Mouse (Mus musculus): ENCODE data around the gene Arid5a. TPM values are rescaled to one million over a fixed set of nuclear protein-coding genes. Genes with fewer than 3 reads are reported as not detected.

The Arid5a gene
- total RNA-seq, 2 experiments from 2014 or later, result 10.8 to 12.7 TPM

DNA sequence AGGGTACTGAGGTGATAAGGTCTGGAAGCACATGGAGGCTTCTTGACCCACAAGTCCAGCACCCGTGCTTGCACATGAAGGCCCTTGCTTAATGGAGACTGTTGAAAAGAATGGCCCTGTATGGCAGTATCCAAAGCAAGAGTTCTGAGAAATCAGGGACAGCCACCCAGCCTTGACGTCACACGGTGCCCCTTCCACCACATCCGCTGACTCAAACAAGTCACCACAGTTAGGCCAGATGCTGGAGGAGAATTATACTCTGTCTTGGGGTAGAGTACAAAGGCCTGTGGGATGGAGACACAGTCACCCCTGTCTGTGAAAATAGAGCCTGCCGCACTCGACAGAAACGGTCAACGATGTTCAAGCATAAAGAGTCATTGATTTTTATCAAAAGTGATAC lies 14.1 kb upstream of the Arid5a start:
- no peak for DNase-seq

DNA sequence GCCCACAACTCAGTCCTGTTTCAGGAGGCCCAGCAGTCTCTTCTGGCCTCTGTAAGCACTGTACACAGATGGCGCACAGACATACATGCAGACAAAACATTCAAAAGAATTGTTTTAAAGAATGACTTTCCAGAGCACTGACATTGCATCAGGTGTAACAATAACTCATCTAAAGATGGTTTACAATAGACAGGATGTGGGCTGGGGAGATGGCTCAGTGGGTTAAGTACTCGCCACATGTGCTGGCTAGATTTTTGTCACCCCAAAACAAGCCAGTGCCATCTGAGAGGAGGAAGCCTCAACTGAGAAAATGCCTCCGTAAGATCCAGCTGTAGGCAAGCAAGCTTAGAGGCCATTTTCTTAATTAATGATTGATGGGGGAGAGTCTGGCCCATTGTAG lies 13.1 kb upstream of the Arid5a start:
- DNase-seq, result no peak

DNA sequence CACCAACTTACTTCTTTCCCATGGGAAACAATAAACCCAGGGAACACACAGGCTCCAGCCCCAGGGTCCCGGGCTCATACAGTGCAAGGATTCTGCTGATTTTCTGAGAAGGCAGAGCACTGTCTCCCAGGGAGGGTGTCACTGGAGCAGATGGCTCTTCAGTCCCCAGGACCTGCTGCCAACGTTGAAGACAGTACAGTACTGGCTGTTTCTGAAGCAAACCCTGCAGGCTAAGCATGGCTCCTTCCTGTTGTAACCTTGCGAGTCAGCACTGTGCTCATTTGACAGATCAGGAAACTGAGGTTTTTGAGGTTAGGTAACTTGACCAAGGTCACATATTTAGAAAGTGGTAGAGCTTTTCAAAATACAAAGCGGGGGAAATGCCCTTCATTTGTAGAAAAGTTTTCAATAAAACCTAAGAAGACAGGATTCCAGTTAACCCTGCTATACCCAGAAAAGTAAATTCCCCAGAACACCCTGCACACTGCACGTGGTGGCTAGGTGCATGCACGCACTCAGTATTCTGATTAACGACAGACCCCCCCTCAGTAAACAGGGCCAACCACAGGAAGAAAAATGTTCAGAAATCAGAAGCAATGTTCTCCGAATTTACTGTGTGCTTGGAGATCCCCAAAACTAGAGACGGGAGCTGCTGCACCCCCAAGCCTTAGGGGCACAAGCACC lies 10.9 kb upstream of the Arid5a start:
- no peak for DNase-seq

DNA sequence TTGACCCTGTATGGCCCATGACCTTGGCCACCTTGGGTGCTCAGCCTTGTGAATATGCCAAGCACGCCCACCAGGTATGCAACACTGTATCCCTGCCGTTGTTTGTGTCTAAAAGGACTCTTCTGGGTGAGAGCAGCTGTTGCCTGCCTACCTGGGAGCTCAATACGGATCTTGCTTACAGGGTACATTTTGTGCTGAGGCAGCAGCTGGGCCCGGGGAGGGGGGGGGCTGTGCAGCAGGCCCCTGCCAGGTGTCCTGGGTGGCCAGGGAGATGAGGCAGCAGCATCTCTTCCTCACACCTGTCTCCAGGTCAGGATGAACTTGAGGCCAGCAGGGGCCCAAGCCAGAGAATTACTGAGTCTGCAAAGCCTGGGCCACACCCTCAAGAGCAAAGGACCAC lies 9.4 kb upstream of the Arid5a start:
- no peak for DNase-seq

DNA sequence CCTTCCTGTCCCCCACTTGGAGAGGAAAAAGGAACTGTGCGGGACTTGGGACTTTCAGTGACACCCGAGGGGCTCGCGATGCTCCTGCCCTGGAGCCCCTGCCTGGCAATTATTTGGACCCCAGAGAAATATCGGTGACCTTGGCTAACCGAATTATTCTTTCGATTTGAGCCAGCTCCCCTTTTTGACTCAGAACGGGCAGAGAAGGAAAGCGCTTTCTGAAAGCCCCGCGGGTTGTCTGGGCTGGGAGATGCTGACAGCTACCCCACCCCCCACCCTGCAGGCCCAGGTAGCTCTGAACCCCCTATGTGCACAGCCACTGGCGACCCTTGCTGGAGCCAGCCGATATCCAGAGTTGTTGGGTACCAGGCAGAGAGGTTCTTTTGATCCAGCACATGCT lies 8.4 kb upstream of the Arid5a start:
- DNase-seq, result no peak

DNA sequence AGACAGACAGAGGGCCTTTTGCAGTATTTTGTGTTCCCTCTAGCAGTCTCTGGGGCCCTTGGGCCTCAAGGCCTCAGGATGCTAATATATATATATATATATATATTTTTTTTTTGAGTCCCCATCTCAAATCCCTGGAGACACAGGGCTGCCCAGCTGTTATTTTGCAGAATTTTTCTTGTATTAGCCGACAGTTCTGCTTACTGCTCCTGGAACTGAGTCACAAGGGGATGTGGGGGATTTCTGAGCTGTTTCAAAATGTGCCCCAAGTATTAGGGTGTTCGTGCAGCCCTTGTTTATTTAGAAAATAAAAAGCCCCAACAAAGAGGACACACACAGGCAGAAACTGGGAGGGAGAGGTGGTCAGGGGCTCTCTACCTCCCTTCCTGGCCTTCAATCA lies 7.9 kb upstream of the Arid5a start:
- no peak for DNase-seq

DNA sequence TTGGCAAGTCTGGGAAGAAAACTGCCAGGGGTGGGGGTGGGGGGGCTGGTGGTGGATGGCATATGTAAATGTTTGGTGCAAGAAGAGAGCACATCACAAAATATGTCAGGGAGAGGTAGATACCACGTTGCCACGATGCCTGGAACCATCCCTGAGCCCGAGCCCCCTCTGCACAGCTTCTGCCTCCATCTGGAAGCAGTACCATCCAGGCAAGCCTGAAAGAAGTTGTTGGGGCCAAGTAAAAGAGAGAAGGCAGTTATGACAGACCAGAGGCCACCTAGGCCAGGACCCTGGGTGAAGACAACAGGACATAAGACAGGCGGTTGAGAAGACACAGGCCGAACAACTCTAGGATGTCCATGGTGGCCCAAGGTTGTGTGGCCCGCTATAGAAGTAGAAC lies 7.0 kb upstream of the Arid5a start:
- DNase-seq, result no peak

DNA sequence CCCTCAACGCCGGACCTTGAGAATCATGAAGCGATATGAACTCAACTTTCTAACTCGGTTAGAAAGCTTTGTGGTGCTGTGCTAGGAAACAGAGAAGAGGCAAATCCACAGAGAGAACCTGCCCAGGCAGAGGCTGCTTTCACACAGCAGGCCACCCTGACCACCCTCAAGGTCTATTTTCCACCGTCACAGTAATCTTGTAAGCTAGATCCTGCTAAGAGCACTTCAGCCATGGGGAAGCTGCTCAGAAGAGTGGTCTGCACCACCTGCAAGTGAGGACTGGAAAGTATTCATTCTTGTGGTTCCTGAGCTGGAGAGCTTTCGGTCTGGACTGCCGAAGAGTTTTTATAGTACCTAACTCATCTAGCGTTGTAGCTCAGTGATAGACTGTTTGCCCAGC lies 5.3 kb upstream of the Arid5a start:
- DNase-seq, result no peak

DNA sequence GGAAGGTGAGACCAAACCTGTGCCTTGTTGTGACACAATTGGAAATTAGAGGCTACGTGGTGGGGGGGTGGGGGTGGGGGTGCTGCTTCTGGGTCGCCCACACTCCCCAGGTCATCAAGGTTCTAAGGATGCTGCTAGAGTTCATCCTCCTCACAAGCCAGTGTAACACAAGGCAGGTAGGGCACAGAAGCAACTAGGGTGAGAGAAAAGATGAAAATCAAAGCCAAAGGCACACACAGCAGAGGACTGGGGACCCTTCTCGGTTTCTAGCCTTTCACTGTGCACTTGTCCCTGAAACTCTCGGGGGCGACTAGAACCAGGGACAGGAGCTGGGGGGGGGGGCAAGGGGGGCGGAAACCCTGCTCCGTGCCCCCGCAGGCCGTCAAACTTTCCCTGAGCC lies 4.6 kb upstream of the Arid5a start:
- DNase-seq, result no peak

DNA sequence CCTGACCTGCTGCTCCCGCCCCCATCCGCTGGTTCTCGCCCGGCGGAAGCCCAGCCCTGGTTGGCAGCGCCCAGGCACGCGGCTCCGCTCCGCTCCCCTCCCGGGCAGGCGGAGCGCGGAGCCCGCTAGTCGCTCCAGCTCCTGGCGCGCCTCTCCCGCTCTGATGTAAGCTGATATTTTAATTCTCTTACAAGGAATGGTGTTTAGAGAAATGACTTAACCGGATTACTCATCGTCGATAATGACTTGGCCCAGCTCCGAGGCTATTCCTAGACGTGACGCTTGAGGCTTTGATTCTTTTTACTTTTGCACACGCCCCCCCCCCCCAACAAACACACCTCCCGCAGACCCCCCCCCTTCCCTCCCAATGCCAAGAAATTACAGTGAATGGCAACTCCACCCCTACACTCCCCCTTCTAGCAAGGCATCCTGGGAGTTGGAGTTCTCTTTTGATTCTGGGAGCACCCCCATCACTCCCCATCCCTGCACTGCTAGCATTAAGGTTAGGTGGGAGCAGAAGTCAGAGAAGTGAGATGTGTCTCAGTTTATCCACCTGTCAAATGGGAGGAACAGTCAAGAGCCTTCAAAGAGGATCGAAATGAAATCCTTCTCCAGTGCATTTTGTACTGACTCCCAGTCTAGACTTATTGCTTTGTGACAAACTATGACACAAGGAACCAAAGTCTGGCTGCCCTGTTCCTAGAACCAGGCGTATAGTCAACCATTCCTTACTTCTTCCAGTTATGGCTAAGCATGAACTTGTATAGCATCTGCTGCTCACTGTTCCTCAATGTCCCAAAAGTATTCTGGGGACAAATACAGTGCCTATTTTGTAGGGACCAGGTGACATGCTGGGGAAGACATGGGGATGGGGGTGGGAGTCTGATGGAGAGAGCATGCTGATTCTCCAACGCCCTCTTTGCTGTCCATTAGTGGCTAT lies 3.9 kb upstream of the Arid5a start:
- DNase-seq, result peak; percentile 92 to 93

DNA sequence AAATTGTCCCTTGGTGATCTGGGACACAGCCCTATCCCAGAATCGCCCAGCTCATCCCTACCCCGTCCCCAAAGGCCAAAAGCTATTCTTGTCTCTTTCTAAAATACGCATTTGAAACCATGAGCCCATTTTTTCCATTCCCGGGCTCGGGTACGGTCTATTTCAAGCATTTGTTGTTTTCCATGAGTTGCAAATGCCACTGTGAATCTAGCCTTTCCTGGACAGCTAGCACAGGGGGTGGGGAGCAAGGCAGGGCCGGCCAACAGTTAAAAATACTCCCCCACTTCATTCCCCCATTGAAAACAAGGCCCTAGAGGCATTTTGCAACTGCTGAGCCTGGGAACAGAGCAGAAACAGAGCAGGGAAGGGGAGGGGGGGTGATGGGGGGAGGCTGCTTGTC lies 2.8 kb upstream of the Arid5a start:
- DNase-seq, result peak; percentile 74 to 79

DNA sequence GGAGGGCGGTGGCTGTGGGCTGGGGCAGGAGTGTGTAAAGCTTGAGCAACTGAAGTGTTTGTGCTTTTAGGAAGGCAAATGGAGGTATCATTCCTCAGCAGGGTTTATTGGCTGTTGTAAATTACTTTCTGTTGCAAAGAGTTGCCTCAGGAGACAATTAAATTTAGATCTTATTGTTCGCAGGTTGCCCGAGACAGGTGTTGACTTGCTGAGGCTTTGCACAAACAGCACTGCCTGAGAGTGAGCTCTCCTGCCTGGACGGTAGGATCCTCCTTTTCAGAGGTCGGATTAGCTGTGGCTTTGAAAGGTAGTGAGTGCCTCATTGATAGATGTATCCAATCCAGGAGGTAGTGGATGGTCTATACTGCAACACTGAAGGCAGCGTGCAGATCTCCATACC lies 1.4 kb upstream of the Arid5a start:
- DNase-seq, result no peak

DNA sequence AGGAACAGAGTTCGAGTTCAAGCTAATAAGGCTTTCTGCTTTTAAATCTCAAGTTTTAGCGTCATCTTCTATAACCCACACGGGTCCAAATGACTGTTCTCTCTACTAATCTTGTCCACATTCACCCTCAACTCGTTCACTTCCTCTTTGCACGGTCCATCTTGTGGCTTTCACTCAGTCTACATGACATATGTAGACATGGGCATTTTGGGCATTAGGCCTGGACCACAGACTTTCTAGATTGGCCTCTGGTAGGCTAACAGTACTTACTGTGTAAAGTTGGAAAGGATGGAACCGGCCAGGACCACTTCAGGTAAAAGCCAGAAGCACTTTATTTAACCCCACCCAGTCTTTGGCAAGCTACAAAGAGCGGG lies 425 bp upstream of the Arid5a start:
- DNase-seq, result no peak

DNA sequence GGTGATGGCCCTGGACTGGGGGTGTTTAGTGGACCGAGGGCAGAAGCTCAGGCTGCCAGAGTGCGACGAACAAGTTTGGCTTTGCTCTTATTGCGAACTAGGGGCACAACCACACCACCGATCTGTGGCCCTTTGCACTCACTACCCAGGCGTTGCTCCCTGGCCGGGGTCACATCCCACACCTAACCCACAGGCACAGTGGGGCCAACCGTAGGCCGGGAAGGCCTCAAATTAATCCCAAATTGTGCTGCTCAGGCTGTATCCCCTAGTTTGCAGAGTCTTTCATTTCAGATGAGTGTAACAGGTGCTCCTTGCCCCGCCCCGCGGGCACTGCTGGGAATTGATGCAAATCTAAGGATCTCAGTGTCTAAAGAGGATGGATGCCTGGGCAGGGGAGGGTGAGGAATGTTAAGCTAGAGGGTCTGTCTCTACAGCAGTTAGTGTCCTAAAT lies 943 bp downstream of the Arid5a start:
- DNase-seq, result peak; percentile 27 to 56

DNA sequence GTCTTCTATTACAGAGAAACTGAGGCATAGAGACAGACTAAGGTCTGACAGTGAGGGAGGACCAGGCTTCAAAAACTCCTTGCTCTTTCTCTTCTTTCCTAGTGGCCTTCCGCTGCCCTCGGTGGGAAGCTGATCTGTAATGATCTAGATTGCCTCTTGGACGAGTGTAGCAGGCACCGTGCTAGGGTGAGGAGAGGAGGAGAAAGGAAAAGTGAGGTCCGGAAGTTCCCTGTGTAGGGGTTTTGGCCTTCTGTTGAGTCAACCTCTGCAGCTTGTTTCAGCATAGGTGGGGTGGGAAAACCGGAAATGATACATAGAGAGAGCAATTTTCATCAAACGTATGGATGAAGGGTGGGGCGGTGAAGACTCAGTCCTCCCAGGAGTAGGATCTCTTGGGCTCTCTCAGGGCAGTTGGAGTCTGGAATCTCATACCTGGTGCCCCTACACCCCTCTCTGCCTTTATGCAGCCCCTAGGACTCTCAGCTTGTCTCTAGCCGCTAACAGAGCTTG lies 1.5 kb downstream of the Arid5a start:
- DNase-seq, result no peak

DNA sequence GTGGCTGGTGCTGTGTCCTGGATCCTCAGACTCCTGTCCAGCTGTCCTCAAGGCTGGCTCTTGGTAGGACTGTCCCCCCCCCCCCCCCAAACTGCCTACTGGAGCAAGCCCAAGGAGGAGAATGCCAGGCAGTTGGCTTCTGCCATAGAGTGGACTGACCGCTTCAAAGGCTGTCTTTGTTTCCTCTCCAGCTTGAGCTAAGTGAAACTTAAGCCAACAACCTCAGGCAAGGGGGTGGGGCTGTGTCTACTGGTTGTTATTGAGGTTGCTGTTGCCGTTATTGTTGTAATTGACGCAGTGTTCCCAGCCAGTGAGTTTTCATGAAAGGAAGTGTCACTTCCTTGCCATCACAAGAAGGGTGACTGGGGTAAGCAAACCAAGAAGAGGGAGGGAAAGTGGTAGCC lies 2.0 kb downstream of the Arid5a start:
- peak; percentile 49 to 69 for DNase-seq

DNA sequence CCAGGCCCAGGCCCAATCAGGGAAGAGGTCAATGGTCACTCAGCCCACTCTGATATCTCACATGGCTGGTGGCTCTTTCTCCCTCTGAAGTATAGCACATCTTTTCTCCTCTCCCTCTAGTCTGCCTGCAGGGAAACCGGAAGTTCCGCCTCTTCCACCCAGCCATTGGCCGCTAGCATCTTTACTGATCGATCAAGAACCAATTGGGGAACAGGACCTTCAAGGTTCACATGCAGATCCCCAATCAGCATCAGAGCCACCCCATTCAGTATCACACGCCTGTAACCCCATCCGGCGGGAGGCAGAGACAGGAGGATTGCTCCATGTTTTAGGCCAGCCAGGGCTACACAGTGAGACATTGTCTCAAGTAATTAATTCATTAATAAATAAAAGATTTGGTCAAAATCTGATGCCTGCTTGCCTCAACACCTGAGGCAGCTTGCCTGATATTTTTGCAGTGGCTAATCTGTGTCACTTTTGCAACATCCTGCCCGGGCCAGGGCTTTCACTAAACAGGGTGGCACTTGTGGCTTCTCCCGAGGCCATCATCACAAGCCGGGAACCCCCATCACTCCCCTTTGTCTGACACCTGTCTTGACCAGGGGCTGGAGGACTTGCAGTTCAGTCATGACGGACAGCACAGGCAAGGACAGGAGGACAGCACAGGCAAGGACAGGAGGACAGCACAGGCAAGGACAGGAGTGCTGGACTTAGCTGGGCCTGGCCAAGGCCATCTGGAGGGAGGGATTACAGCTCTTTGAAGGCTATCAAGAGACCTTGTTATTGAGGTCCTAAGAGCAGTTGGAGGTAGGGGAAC lies 7.6 kb downstream of the Arid5a start:
- DNase-seq, result peak in 1 of 2 experiments; percentile 32

DNA sequence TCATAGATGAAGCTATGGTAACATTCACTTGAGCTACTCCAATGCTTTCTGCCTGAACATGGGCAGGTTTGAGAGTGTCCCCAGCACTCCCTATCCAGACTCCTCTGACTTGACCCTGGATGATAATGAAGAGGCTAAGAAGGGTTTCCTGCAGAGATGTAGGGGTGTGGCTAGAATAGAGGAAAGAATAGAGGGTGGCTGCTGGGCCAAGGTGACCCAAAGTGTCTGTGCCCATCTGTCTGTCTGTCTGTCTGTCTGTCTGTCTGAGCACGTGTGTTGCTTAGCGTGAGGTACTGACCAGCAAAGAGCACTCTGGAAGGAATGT lies 8.2 kb downstream of the Arid5a start:
- no peak for DNase-seq

DNA sequence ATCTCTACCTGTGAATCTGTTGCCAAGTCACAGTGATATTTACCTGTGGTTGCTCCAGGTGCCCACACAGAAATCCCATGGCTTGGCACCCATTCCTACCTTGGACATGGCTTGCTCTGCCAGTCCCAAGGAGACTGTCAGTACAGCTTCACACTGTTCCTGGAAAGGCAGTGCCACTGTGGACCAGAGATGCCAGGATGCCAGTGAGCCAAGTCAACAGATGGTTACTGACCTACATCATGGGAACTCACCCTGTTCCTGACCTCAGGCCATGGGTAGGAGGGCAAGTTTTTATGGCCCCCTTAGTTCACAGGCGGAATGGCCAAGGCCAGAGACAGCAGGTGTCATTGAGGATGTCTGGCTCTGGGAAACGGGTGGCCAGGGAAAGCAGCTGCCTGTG lies 13.6 kb downstream of the Arid5a start:
- no peak for DNase-seq

DNA sequence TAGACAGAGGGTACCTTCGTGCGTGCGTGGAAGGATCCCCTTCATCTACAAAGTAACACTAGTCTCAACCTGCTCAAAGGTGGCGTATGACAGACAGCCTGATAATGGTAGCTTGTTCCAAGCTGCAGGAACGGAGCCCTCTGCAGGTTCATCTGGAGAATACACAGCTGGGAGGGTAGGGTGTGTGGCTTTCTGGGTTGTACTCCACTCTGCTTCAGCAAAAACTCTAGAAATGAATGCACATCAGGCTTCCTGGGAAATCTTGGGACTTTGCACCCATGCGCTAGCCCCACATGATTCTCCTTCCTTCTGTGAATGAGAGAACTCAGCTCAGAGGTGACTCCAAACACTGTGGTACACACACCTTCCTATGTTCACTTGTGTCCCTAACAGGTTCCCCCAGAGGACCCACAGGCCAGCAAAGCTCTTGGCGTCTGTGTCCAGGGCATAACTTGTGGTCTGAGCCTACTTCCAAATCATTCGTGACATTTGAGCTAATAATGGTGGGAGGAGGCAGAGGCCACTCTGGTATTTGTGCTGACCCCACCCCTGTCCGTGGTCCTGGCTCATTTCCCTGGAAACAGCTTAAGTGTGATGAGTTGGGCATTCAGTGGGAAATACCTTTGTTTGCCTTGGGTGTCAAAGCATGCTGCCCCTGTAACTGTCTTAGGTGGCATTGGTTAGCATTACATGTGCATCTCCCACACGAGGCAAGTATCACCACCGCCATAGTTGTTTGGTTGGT lies 14.5 kb downstream of the Arid5a start:
- DNase-seq, result no peak

DNA sequence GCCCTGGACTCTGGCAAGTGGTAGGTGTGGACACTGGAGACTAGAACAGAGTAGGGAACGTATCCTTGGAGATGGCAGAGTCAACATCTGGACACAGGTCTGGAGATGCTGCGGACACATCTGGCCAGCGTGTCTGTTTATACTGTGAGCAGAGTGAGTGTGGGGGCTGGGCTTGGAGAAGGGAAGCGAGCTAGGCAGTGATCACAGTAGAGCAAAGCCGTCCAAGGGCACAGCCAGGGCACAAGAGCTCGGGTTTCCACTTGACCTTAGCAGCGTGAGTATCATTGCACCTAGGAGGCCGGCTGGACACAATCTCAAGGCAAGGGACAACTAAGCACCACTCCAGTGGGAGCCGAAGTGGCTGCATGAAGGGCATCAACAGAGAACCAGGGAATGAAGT lies 15.5 kb downstream of the Arid5a start:
- no peak for DNase-seq

Measured in heart, adult 18-20 months (tissue).